Mouse (Mus musculus) limb, embryonic 15.5 days (tissue): ENCODE measurements at regions not wholly inside any gene's neighbourhood (a gene's known extent, or its start where the extent isn't known, plus 50 kb on each side); places are given as distances from the start of the nearest gene placed in this dataset.

ENCODE experiments used
- ATAC-seq: fragments of 200-750 bp; cut with Nextera tagmentation; 2 replicates; pipeline ENCODE4 v1.8.0; 2017; ENCODE audit warnings: low read depth, moderate TSS enrichment; ENCODE audit not compliant: insufficient number of reproducible peaks, low FRiP score, low TSS enrichment
- H3K27ac ChIP-seq: fragments of 300-500 bp; sonication (generic); 2 replicates; pipeline ENCODE4 v1.5.1; 2015; ENCODE audit warnings: moderate library complexity, mild to moderate bottlenecking, inconsistent platforms
- H3K27me3 ChIP-seq: fragments of 300-500 bp; sonication (generic); 2 replicates; pipeline ENCODE4 v1.6.1; 2015; ENCODE audit warnings: inconsistent platforms
- H3K36me3 ChIP-seq: fragments of 300-500 bp; sonication (generic); 2 replicates; pipeline ENCODE4 v1.6.1; 2015; ENCODE audit warnings: inconsistent platforms
- H3K4me1 ChIP-seq: fragments of 300-500 bp; sonication (generic); 2 replicates; pipeline ENCODE4 v1.6.1; 2015; ENCODE audit warnings: inconsistent platforms
- H3K4me2 ChIP-seq: fragments of 300-500 bp; sonication (generic); 2 replicates; pipeline ENCODE4 v1.6.1; 2015; ENCODE audit warnings: mild to moderate bottlenecking, inconsistent platforms
- H3K4me3 ChIP-seq: fragments of 300-500 bp; sonication (generic); 2 replicates; pipeline ENCODE4 v1.5.1; 2015; ENCODE audit warnings: mild to moderate bottlenecking, inconsistent platforms
- H3K9ac ChIP-seq: fragments of 300-500 bp; sonication (generic); 2 replicates; pipeline ENCODE4 v1.6.1; 2015; ENCODE audit warnings: inconsistent platforms
- H3K9me3 ChIP-seq: fragments of 300-500 bp; sonication (generic); 2 replicates; pipeline ENCODE4 v1.6.1; 2016; ENCODE audit warnings: inconsistent platforms
- WGBS: fragments of 180-500 bp; shearing (Covaris S2); methylation state at CpG from one replicate; pipeline ENCODE4 v1.1.7; 2015; 5-methylcytosine and 5-hydroxymethylcytosine counted together

DNA sequence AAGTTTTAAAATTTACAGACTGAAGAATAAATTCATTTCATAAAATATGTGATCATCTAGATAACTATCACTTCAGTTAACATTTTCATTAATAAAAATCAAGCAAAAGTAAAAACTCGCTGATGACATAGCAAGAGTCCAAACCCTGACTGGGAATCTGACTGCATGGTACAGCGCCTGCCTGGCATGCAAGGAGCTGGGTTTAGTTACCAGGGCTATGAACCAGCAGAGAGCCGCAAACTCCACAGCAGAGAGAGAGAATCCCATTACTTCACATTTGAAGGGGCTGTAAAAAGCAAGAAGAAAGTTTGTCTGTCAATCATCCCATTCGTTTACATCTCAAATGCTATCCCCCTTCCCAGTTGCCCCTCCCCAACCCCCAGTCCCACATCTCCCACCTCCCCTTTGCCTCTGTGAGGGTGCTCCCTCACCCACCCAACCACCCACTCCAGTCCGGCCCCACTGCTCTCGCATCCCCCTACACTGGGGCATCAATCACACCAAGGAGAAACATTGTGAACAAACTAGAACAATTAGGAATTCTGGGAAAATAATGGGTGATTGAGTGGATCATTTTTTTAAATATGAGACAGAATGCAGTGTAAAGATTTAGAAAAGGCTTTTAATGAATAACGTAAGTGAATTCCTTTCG lies 487.6 kb downstream of the Efna5 start:
- H3K9ac ChIP-seq, result no peak overlapping the region
- H3K27ac ChIP-seq, result no peak overlapping the region
- H3K27me3 ChIP-seq, result no peaks in the 10 kb centered on the region
- H3K4me3 ChIP-seq, result no peak overlapping the region
- H3K36me3 ChIP-seq, result no peaks in the 10 kb centered on the region
- no peaks in the 10 kb centered on the region for H3K4me1 ChIP-seq
- WGBS, result 88% methylated on average over 8 of the region's 8 CpGs
- no peak for ATAC-seq
- H3K4me2 ChIP-seq, result no peak overlapping the region
- H3K9me3 ChIP-seq, result no peaks in the 10 kb centered on the region

DNA sequence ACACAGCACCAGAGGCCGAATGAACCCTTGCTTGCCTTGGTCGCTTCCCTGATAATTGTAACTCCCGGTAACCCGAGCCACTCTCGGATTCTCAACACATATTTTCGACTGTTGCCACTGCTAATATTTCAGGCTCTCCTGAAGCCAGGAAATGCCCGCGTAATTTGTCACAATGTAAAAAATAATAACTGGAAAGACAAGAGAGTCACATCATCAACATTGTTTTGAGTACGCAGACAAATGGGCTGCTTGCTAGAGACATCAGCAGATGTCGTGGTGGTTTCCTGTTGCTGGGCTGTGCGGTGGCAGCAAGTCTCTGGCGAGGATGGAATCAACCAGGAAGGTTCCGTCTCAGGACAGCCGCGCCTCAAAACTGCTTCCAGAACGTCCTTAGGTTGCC lies 497.1 kb downstream of the Efna5 start:
- H3K9me3 ChIP-seq, result no peaks in the 10 kb centered on the region
- no peak for ATAC-seq
- no peak overlapping the region for H3K9ac ChIP-seq
- H3K27me3 ChIP-seq, result no peaks in the 10 kb centered on the region
- no peaks in the 10 kb centered on the region for H3K4me1 ChIP-seq
- no peak overlapping the region for H3K4me2 ChIP-seq
- 65% methylated on average over 16 of the region's 16 CpGs for WGBS
- no peak overlapping the region for H3K4me3 ChIP-seq
- no peak overlapping the region for H3K27ac ChIP-seq
- no peaks in the 10 kb centered on the region for H3K36me3 ChIP-seq

DNA sequence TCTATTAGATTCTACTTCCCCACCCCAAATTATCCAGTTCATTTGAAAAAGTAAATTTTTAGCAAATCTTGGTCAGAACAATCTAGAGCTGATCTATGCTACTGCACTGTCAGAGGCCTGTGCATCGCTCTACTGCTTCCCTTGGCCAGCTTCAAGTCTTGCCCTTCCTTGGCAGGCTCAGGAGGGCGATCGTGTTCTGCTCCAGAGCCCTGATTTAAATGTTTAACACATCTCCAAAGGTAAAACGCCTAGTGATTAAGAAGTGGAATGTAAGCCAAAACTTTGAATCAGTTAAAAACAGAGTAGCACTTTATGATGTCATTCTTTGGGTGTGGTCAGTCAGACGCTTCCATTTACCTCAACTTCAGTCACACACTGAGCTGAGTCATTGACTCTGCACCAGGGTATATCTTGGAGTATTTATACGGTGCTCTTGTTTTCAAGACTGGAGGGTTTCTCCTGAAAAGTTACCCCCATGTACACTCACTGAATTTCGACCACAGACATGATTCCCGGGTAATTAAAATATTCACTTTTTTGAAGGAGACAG lies 502.2 kb downstream of the Efna5 start:
- no peaks in the 10 kb centered on the region for H3K4me1 ChIP-seq
- WGBS, result 72% methylated on average over 8 of the region's 8 CpGs
- H3K9me3 ChIP-seq, result no peaks in the 10 kb centered on the region
- H3K4me2 ChIP-seq, result no peak overlapping the region
- no peak overlapping the region for H3K4me3 ChIP-seq
- no peak for ATAC-seq
- no peak overlapping the region for H3K9ac ChIP-seq
- no peak overlapping the region for H3K27ac ChIP-seq
- H3K36me3 ChIP-seq, result no peaks in the 10 kb centered on the region
- no peaks in the 10 kb centered on the region for H3K27me3 ChIP-seq

DNA sequence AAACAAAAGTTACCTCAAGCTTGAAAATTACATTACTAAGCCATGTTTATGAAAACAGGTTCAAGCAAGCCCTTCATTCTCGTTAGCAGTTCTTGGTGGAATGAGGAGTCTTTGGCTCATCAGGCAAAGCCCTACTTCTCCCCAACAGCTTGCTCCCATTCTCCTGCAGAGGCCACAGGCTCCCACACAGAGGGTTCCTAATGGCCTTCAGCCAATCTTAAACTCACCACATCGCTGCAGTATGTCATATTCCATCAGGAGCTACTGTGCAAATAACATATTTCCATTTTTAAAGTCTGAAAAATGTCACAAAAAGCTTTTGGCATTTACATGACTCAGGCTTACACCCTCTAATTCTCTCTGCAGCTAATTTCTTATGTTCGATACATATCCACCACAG lies 512.0 kb downstream of the Efna5 start:
- Histone ChIP-seq H3K27ac (no peak overlapping the region), H3K4me3 (no peak overlapping the region), H3K9me3 (no peaks in the 10 kb centered on the region), H3K36me3 (no peaks in the 10 kb centered on the region), H3K27me3 (no peaks in the 10 kb centered on the region), H3K4me2 (no peak overlapping the region), H3K9ac (no peak overlapping the region), H3K4me1 (no peaks in the 10 kb centered on the region)
- ATAC-seq, result no peak
- WGBS, result 55% methylated on average over 3 of the region's 3 CpGs

DNA sequence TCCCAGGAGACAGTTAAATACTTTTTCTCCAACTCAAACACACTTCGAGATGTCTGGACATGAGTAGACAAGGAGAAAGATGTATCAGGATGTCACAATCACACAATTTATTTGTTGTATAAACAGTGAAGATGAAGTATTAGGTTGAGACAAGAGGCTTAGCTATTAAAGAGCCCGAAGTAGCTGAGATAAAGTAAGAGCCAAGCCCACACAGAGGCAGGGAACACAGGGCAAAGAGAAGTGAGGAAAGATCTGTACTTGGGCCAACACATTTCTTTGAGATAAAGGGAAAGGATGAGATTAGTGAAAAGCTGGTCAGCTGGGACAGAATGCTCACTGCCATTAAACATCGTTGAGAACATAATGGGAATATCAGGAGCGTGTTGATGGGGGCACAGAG lies 513.2 kb downstream of the Efna5 start:
- no peak overlapping the region for H3K9ac ChIP-seq
- no peak overlapping the region for H3K27ac ChIP-seq
- no peaks in the 10 kb centered on the region for H3K4me1 ChIP-seq
- H3K4me3 ChIP-seq, result no peak overlapping the region
- H3K36me3 ChIP-seq, result no peaks in the 10 kb centered on the region
- no peaks in the 10 kb centered on the region for H3K9me3 ChIP-seq
- no peak overlapping the region for H3K4me2 ChIP-seq
- no peak for ATAC-seq
- 67% methylated on average over 4 of the region's 4 CpGs for WGBS
- no peaks in the 10 kb centered on the region for H3K27me3 ChIP-seq

DNA sequence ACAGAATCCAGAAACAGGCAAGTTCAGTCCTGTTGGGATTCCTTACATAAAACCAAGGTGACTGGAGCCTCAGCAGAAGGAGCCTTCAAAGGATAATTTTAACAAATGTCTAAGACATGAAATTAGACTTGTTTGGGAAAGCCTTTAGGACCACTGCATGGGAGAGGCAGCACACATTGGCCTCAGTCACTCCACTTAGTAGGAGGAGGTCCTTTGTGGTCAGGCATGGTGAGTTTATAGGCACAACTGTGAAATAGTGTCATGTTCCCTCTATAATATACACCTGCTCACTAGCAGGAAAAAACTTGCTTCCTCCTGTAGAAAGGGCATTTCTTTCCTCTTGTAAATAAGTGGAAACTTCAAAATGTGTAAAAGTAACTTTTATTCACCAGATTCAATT lies 522.8 kb downstream of the Efna5 start:
- Histone ChIP-seq H3K9ac (no peak overlapping the region), H3K27me3 (no peaks in the 10 kb centered on the region), H3K36me3 (no peaks in the 10 kb centered on the region), H3K4me2 (no peak overlapping the region), H3K9me3 (no peaks in the 10 kb centered on the region), H3K27ac (no peak overlapping the region), H3K4me1 (no peaks in the 10 kb centered on the region), H3K4me3 (no peak overlapping the region)
- ATAC-seq, result no peak

DNA sequence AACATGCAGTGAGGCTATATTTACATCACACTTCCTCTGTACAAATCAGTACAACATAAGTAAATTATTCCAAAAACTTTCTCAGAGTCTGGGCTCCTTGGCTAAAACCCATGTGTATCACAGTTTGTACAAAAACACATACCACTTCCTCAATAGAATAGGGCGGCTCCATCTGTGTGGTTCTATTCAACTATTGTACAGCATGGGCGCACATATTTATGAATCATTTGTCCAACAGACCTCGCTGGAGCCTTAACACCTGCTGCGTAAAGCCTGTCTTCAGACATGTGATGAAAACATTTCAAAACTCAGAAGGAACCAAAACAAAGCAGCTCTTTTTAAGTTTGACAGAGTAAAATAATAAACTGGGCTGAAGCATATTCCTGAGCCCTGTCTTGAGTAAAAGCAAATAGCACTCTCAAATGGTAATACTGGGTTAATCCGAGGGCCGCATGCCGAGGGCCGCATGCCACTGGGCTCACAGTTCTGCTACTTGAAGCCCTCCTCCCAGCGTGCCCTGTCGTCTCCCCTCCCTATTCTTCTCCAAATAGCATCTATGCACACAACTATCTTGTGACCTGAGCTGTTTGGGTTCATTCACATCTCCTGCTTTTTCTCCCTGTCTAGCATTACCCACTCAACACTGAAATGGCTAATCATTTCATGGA lies 543.1 kb downstream of the Efna5 start:
- WGBS, result 71% methylated on average over 10 of the region's 10 CpGs
- no peak overlapping the region for H3K9ac ChIP-seq
- no peak overlapping the region for H3K4me3 ChIP-seq
- H3K4me1 ChIP-seq, result no peaks in the 10 kb centered on the region
- no peak overlapping the region for H3K4me2 ChIP-seq
- H3K27me3 ChIP-seq, result no peaks in the 10 kb centered on the region
- no peaks in the 10 kb centered on the region for H3K9me3 ChIP-seq
- H3K27ac ChIP-seq, result no peak overlapping the region
- ATAC-seq, result no peak
- no peaks in the 10 kb centered on the region for H3K36me3 ChIP-seq

DNA sequence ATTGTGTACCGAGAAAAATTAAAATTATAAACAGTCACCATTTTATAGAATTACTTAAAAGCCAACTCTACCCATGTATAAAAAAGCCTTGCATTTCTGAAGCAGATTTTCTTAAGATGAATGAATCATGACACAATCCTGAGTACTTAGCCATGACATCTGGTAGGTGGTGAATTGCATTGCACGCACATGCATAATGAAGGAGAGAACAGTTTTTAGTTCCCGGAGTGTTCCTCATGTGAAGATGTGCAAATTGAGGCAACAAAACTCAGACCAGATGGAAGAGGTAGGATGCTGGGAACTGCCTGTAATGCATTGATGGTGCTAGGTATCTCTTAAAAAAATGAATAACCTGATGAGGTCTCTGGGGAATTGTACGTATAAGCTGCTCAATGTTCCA lies 550.9 kb downstream of the Efna5 start:
- Histone ChIP-seq H3K4me1 (no peaks in the 10 kb centered on the region), H3K4me3 (no peak overlapping the region), H3K4me2 (no peak overlapping the region), H3K9ac (no peak overlapping the region), H3K27ac (no peak overlapping the region), H3K9me3 (no peaks in the 10 kb centered on the region), H3K27me3 (no peaks in the 10 kb centered on the region), H3K36me3 (no peaks in the 10 kb centered on the region)
- no peak for ATAC-seq
- 77% methylated on average over 4 of the region's 4 CpGs for WGBS

DNA sequence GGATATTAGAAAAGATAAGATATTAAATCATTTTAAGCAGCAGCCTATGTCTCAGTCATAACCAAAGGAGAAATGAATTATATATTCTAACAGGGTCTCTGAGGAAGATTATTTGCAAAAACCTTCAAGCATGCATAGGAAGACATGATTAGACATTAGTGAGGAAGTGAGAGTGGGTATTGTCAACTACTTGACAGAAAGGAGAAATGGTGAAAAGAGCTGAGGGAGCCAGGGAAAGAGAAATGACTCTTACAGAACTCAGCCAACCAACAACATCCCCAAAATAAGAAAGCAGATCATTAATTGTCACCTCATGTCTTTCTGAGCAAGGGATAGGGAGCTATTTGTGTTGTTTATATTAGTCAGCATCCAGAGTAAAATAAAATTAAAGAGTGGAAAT lies 554.3 kb downstream of the Efna5 start:
- no peaks in the 10 kb centered on the region for H3K36me3 ChIP-seq
- no peaks in the 10 kb centered on the region for H3K4me1 ChIP-seq
- H3K9ac ChIP-seq, result no peak overlapping the region
- H3K27me3 ChIP-seq, result no peaks in the 10 kb centered on the region
- H3K9me3 ChIP-seq, result no peaks in the 10 kb centered on the region
- H3K4me2 ChIP-seq, result no peak overlapping the region
- ATAC-seq, result no peak
- H3K4me3 ChIP-seq, result no peak overlapping the region
- H3K27ac ChIP-seq, result no peak overlapping the region

DNA sequence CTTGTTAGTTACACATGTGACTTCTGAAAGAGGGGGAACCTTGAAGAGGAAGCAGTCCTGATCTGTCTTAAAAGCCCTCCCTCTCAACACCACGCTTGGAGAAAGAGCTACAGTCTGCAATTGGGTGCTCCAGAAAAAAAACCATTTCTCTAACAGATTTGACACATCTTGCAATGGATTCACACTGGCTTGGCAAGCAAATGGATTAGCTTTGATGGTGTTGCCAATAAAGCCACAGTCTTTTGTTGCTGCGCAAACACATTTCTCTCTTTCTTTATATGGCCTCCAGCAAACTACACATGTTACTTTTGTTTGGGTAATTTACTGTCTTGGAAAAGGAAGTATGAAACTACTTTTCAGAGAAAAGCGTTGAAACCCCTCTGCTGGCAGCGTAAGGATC lies 562.1 kb downstream of the Efna5 start:
- Histone ChIP-seq H3K36me3 (no peaks in the 10 kb centered on the region), H3K27me3 (no peaks in the 10 kb centered on the region), H3K9me3 (no peaks in the 10 kb centered on the region), H3K9ac (no peak overlapping the region), H3K4me3 (no peak overlapping the region), H3K4me1 (no peaks in the 10 kb centered on the region), H3K27ac (no peak overlapping the region), H3K4me2 (no peak overlapping the region)
- ATAC-seq, result no peak
- 52% methylated on average over 4 of the region's 4 CpGs for WGBS

DNA sequence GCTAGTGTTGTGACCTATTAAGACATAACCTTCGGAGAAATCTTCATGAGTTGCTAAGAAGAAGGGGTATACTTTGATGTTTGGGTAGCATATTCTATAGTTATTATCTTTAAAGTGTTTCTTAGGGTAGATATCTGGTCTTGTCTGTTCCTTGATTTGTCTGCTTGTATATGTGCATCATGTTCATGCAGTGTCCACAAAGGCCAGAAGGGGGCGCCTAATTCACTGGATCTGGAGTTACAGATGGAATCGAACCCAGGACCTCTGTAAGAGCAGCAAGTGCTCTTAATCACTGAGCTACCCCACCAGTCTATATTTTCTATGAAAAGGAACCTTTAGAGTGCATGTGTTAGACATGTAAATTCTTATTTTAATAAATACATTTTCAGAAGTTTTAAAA lies 571.1 kb downstream of the Efna5 start:
- no peaks in the 10 kb centered on the region for H3K27me3 ChIP-seq
- no peak for ATAC-seq
- no peak overlapping the region for H3K4me2 ChIP-seq
- WGBS, result 53% methylated on average over 3 of the region's 3 CpGs
- H3K27ac ChIP-seq, result no peak overlapping the region
- no peaks in the 10 kb centered on the region for H3K36me3 ChIP-seq
- H3K9me3 ChIP-seq, result no peaks in the 10 kb centered on the region
- no peaks in the 10 kb centered on the region for H3K4me1 ChIP-seq
- no peak overlapping the region for H3K9ac ChIP-seq
- no peak overlapping the region for H3K4me3 ChIP-seq

DNA sequence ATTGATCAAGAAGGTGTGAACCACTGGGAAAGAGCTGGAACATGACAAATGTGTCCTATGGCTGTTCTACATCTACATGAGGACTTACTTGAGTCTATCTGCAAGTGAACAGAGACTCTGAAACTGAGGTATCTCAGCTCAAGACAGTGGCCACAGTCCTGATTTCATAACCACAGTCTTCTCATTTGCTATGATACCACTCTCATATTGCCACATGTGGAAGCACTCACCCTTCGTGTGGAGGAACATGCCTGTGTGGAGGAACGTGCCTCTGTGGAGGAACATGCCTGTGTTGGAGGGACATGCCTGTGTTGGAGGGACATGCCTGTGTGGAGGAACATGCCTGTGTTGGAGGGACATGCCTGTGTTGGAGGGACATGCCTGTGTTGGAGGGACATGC lies 574.0 kb downstream of the Efna5 start:
- Histone ChIP-seq H3K9me3 (no peaks in the 10 kb centered on the region), H3K36me3 (no peaks in the 10 kb centered on the region), H3K4me3 (no peak overlapping the region), H3K9ac (no peak overlapping the region), H3K27me3 (no peaks in the 10 kb centered on the region), H3K4me2 (no peak overlapping the region), H3K4me1 (no peaks in the 10 kb centered on the region), H3K27ac (no peak overlapping the region)
- no peak for ATAC-seq
- 77% methylated on average over 2 of the region's 2 CpGs for WGBS

DNA sequence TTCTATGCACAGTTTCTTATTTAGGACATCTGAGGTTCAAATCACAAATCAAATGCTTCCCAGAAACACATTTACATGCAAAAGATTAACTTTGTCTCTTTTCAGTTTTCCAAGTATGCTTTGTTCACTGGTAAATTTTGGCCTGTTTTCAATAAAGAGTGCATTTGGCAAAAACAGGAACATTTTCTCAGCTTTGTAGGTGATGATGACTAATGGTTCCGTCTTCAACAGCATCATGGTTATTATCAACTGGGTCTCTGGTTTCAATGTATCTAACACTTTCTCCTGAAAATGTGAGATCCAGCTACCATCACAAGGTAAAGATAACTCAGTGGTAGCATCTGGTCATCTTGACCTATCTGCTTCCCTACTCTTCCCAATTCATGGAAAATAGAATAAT lies 574.6 kb downstream of the Efna5 start:
- Histone ChIP-seq H3K9me3 (no peaks in the 10 kb centered on the region), H3K9ac (no peak overlapping the region), H3K4me2 (no peak overlapping the region), H3K27me3 (no peaks in the 10 kb centered on the region), H3K36me3 (no peaks in the 10 kb centered on the region), H3K4me1 (no peaks in the 10 kb centered on the region), H3K27ac (no peak overlapping the region), H3K4me3 (no peak overlapping the region)
- ATAC-seq, result no peak
- WGBS, result 71% methylated on average over 1 of the region's 1 CpGs
